Mouse (Mus musculus): Measurements from ENCODE around the gene Iqcf1.

DNA sequence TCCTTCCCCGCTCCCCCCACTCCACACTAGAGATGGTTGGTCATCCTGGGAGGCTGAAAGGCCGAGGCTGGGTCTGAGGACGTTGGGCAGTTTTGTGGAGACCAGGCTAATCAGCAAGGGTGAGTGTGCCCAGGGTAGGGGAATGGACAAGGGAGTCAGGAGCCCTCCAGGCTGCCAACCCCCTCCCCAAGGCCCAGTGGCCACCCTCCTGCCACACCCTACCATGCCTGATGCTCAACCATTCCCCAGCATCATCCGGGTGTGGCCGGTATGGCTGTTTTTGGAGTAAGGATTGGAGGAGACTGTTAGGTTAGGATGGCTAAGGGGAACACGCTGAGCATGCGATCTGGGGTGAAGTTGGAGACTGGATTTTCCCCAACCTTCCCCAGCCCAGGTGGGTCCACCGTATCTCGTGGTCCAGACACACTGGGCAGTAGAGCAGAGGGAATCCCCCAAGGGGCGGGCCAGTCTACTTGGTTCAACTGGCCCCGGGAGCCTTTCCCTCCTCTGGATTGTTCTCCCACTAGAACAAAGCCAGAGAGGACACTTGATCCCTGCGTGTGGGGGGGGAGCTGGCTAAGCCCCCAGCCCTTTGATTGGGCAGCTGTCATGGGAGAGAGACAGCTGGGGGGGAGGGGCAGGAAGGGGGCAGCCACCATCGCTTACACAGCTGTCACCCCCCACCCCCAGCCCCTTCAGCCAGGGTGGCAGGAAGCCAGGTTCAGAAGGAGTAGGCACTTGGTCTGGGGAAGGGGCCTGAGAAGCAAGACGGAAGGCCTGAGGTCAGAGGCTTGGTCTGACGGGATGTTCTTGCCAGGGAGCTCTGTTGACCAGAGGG is 43.2 kb upstream of the Iqcf1 start:
- TF ChIP-seq GATA1 (IDR thresholded peaks at IDR 0.05; ENCODE audit: borderline replicate concordance, low read length) (no peak), FLI1 (IDR thresholded peaks at IDR 0.05; ENCODE audit: low read length) (no peak)
